Mouse (Mus musculus) kidney, adult 18-20 months (tissue): ENCODE data around the gene Supt4a.

Source experiments
- DNase-seq: peaks from one replicate; pipeline ENCODE4 v3.0.0; 2021

Supt4a gene

DNA sequence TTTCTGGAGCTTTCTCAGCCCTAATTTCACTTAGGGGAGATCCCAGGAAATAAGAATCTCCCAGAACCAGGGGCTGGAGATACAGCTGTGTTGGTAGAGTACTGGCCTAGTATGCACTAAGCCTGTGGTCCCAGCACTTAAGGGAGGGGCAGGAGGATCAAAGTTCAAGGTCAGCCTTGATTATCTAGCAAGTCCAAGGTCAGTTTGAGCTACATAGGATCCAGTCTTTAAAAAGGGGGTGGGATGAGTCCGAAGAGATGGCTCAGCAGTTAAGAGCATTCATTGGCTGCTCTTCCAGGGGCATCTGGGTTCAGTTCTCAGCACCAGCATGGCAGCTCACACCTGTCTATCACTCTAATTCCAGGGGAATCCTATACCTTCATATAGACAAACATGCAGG lies 15.0 kb downstream of the Supt4a start:
- no peak for DNase-seq

- no peak for DNase-seq
Measured at GRCm38 (mm10) chr11:87753255-87753654, 15.9 kb downstream of the Supt4a start.

DNA sequence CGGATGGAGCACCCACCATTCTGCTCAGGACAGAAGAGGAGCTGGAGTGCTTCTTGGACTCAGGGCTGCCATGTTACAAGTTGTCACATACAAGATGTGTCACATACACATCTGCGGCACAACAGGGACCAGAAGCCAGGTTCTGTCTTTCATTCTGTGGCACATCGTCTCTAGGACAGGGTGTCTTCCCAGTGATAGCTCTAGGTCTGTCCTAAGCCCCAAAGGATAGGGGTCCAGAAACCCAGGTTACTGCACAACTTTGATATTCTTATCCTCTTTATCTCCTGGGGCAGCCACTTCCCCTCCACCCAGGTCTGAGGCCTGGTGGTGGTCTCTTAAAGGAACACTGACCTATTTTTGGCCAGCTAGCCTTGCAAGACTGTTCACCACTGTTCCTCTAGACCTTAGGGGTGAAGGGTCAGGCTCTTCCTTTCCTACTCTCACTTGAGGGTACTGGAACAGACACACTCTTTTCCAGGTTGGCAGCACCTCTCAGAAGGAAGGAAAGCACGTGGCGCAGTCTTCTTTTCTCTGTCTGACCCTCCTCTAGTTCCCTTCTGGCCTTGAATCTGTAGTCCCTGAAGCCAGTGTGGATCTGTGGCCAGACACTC lies 16.6 kb downstream of the Supt4a start:
- no peak for DNase-seq

DNA sequence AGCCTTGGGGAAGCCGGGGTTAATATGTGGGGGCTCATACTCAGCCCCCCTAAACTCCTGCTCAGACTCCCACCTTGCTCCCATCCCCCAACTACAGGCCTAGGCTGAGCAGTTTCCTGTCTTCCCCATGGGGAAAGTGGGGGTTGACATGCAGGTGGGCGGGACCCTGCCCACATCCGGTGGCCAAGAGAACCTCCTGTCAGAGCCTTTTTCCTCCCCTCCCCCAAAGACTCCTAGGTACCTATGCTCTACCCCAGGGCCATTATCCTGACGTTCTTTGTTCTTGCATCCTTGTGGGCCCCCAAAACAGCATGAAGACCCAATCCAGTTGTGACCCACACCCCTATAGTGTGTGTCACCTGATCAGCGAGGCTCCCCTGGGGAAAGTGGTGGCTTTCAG lies 17.3 kb downstream of the Supt4a start:
- no peak for DNase-seq

GRCm38 (mm10) chr11:87755360-87756017 lies 18.1 kb downstream of the Supt4a start:
- DNase-seq = no peak

DNA sequence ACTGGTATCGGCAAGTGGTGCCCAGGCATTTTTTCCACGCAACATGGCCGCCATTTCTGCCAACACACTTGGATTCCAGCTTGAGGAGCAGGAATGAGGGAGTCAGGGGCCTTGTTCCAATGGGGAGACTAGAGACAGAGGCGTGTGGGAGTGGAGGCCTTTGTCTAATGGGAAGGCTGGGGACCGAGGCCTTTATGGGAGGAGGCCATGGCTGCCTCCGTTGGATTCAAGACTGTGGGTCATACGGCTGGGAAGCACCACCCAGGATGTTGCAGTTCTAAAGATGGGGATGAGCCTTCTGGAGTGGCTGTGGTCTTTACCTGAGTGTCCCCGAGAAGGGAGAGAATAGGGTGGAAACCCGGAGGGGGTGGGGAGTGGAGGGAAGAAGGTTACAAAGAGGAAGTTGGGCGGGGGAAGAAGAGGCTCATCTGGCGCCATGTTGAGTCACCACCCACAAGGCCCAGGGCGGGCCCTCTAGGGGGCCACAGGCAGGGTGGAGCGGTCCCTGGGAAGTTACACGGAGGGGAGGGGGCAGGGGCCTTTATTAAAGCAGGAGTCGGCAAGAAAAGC lies 19.0 kb downstream of the Supt4a start:
- DNase-seq = no peak

GRCm38 (mm10) chr11:87757001-87757954 lies 19.9 kb downstream of the Supt4a start:
- DNase-seq = no peak

GRCm38 (mm10) chr11:87758161-87758911 lies 21.0 kb downstream of the Supt4a start:
- no peak for DNase-seq

DNA sequence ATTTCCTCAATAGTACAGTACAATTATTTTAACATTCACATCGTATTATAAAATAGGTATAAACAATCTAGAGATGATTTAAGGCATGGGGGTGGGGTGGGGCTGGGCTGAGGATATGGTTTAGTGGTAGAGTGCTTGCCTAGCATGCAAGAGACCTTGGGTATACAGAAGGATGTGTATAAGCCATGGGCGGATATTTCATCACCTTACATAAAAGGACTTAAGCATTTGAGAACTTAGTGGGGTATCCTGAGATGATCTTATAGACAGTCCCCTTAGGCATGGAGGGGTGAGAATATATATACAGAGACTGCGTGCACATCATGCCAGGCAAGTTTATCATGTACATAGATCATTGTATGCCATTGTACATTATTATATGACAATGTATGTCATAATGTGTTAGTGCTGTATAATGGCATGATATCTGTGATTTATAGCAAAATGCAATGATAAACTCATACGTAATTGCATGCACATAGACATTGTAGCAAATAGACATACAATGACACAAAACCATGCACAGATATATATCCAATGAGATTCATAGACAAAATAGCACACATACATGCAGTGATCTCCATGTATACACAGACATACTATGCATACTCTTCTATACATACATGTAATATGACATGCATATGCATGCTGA lies 21.7 kb downstream of the Supt4a start:
- no peak for DNase-seq

DNA sequence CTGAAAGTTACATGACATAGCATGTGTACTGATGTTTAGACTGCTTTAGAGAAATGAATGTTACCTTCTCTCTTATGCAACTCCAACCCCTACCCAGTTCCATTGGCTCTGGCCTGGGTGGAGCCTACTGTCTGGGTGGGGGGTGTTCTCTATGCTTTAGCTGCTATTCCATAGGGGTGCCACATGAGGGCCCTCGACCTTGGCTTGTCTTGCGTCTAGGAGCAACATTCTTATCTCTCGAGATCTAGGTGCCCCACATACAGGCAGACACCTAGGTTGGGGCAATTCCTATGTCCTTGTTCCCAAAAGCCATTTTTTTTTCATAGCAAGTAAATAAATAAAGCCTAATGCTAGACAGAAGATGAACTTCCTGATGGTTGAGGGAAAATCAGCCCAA lies 22.3 kb downstream of the Supt4a start:
- no peak for DNase-seq

DNA sequence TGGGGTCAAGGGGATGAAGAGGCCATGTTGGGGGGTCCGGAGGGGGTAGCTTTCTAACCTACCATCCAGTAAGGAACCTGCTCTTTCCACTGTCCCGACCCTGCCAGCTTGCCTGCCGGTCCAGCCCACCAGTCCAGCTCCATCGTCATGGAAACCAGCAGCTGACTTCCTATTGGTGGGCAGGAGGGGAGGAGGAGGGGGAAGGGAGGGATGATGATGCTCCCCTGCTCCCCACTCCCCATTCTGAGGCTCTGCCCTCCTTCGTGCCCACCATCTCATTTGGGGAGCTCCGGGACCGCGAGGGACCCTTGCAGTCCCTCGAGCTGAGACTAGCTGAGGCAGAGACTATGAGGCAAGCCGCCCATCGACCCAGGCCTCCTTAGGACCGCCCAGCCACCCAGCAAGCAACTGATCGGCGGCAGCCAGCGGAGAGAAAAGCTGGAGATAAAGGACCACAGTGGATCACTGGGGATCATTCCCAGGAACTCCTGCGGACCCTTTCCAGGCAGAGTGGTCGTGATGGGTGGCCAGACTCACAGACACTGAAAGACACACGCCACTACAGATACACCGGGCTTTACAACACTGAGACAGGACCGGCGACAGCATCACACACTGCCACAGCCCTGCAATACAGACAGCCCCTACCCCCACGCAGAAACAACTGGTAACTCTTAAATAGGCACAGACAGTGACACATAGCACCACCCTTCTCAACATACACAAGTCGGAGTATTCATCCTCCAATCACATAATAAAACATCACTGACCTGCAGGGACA lies 23.1 kb downstream of the Supt4a start, which contains the start of gene Tspoap1:
Gene Tspoap1 (plus strand): TSS at position 241 of the 781 bp plus-strand sequence.
- DNase-seq = no peak

DNA sequence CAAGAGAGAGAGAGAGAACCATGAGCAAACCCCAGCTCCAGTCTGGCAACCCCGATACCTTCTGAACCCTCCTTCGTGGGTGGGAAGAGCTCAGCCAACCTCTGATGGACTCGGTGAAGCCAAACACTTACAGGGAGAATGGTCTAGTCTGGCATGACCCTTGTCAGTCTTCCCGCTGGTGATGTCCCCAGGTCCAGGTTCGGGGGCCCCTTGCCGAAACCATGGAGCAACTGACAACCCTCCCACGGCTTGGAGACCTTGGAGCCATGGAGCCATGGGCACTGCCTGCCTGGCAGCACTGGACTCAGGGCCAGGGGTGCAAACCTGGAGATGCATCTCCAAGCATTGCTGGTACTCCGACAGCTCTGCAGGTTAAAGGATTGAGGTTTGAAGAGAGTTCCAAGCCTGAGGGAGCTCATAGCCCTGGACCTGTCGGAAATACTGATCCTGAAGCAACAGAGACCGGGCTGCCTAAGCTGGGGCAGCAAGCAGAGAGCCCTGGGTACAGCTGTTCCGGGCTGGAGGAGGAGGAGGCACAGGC lies 23.9 kb downstream of the Supt4a start:
- DNase-seq = no peak

DNA sequence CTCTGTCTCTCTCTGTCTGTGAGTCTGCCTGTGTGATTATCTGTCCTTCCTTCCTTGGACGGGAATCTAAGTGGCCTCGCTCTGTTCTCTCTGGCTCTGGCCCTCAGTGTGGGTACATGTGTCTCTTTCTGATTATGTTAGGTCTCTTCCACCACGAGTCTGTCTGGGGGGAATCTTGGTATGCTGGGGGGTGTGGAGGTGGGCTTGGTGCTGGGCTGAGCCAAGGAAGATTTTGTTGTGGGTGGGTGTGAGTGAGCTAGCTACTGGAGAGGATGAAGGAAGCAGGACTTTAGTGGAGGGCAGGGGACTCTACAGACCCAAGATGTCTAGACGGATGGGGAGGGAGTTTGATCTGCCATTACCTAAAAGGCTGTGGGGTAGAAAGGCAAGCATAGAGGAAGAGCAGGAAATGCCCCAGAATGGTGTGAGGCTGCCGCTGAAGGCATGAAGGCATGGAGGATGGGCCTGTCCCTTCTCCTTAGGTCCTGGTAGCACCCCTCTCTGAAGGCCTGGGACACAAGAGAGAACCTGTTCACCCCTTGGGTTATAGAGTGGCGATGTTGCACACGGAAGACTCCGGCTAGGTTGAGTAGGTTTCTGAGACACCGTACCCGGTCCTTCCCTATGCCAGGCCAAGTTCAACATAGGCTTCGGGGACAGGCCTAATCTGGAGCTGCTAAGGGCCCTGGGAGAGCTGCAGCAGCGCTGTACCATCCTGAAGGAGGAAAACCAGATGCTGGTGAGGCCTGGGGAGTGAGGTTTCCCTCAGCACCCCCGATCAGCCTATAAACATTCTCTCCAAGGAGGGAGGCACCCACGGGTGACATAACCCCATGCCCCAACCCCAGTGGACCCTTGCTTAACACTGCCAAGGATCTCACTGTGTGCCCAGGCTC lies 24.7 kb downstream of the Supt4a start:
- DNase-seq = no peak

DNA sequence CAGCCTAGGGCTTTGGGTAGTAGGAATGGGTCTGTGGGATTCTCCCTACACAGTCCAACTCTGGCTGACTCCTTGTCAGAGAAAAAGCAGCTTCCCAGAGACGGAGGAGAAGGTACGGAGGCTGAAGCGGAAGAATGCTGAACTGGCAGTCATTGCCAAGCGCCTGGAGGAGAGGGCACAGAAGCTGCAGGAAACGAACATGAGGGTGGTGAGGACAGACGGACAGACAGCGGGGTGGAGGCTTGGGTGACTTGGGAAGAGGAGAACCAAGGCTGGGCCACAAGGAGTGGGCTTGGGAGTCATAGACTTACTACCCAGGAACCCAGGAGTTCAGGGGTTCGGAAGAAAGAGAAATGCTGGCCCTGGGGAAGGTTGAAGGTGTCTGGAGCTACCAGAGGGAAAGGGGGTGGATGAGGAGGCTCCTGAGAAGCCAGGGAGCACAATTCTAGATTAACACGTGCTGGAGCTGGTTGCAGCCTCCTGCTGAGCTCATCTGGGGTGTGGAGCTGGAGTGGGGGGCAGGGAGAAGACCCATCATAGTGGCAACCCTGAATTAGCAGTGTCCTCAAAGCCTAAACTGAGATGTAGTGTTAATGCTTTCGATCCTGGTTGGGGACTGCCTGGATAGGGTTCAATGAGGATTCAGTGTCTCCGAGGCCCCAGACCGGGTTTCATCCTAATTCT lies 25.5 kb downstream of the Supt4a start:
- DNase-seq = no peak

DNA sequence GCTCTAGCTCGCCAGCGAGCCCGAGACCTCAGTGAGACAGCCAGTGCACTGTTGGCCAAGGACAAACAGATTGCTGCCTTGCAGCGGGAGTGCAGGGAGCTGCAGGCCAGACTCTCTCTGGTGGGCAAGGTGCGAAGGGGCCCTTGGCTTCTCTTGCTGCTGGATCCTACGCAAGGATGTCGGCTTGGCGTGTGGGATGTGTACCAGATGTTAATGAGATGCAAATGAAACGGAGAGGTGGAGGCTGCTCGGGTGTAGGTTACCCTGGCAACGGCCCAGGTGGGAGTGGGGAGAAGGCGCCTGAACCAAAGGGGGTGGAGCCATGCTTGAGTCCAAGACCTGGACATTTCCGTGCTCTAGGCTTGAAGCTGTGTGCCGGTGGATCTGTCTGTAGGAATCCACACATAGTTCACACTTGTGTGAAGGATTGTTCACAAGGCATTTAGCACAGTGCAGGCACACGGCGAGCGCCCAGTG lies 26.2 kb downstream of the Supt4a start:
- peak; percentile 64 for DNase-seq

- DNase-seq = peak; percentile 49
Measured at GRCm38 (mm10) chr11:87763988-87764876, 26.9 kb downstream of the Supt4a start.

- DNase-seq = no peak
Measured at GRCm38 (mm10) chr11:87768745-87769144, 31.4 kb downstream of the Supt4a start.

DNA sequence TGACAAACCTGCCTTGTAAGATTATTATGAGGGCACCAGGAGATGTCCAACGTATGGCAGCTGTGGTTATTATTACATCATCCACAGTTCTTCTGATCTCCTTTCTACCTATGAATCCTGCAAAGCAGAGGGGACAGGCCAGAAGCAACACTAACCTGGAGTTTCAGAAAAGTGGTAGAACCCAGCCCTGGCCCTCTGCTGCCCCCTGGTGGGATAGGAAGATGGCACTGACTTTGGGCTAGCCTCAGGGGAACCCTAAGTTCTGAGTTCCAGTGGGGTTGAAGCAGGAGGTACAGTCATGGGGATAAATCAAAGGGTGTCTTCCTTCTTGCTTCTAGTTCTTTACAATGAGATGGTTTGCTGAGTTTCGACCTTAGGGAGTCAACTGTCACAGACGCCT lies 33.6 kb downstream of the Supt4a start:
- peak; percentile 81 for DNase-seq
